Mouse (Mus musculus) adrenal gland, adult 8-10 months (tissue): ENCODE measurements around the gene Bmp3. TPM values are rescaled to one million over a fixed set of nuclear protein-coding genes. Genes with fewer than 3 reads are reported as not detected.

ENCODE experiments used
- DNase-seq: peaks from one replicate; pipeline ENCODE4 v3.0.0; 2022
- total RNA-seq, 4 experiments: library from RNA; stranded (reverse); gene quantifications; 2 replicates each; pipeline ENCODE4 v1.2.4; 2022

Gene Bmp3
- total RNA-seq, 4 experiments from 2014 or later: 0.59 to 3.4 (median 1.2) TPM

DNA sequence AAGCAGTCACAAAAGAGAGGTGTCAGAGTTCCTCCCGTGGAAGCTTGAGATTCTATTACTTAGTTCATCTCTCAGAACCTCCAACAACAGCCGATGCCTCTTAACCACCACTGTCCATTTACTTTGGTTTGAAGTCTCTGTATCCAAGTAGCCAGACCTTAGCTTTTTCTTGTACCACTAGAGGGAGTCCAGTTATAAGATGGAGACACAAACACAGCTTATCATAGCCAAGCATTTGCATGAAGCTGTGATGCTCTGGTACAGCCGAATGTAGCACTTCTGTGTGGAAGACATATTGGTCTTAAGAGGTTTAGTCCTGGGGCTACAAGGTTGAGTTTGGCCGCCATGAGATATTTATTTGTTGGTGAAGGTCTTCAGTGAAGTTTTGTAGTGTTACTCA, 48.1 kb downstream of the Bmp3 start:
- no peak for DNase-seq

DNA sequence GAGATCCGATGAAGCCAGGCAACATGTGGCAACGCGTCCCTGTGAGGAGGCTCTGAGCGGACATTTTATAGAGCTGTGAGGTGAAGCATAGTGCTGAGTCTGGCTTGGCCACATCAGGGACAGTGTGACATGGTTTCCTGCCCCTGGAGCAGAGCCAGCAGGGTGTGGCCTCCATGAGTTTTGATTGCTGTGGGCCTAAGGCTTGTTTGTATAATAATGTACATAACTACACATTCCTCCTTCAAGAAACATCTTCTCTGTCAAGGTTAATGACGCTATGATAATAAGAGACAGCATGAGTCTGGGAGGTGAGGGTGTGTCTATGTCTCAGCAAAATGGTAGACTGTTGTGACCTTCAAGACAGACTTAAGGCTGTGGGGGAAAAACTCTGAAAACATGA, 64.5 kb downstream of the Bmp3 start:
- no peak for DNase-seq

DNA sequence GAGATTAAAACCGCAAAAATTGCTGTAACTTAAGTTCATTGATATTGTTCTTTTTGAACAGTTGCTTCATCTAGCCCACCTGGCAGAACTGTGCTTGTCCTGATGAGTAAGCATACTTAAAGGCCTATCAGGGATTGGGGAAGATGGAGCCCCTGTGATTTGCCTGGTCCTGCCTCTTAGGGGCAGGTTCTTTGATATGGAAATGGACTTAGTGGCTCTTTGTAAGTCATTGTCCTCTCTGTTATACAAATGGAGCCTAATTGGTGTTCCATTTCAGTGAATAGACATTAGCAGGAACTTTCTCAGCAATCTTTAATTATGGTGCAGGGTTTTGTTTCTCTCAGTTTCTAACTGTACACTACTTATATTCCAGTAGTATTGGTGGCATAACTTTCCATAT, 67.4 kb downstream of the Bmp3 start:
- DNase-seq: no peak

DNA sequence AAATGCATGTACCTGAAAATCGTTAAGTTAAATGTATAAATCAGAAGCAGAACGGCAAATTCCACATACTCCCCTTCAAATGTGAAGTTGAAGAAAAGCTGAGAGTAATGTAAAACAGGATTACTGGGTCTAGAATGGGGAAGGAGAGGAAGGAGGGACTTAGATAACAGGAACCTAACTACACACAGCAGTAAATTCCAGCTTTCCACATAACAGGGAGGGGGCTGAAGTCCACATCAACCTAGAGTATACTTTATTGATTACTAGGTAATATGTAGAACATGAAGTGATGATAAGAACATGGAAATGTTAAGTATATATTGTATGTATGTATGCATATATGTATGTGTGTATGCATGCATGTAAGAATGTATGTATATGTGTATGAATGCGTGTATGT, 68.7 kb downstream of the Bmp3 start:
- no peak for DNase-seq

Other genes with a start within 250 kb of the Bmp3 start
- gene Prkg2, start 182.9 kb downstream of the Bmp3 start, total RNA-seq: 1 to 10 TPM; 4.9 to 8.1 (median 6.9) TPM